Mouse (Mus musculus): ENCODE measurements around the gene Rasgrf1. TPM values are rescaled to one million over a fixed set of nuclear protein-coding genes. Genes with fewer than 3 reads are reported as not detected.

The Rasgrf1 gene
- polyA plus RNA-seq, 1 experiment = not detected

DNA sequence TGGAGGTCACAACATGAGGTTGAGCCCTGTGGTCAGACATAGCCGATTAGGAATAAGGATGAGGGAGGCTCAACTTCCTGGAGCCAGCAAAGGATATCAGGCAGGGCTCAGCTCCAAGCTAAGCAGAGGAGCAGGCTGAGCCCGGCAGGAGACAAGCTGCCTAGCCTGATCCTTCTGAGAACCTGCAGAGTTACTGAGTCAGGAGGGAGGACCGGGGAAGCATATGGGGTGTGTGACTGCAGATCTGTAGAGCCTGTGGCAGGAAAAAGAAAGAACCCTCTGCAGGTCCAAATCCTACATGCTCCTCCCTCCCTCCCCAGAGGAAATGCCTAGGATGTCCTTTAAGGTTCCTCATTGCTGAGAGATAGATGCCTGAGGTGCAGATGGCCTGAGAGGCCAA is 62.6 kb downstream of the Rasgrf1 start:
- TF ChIP-seq CTCF (IDR thresholded peaks at IDR 0.05; ENCODE audit: insufficient read depth, low read depth, low read length) = no peak
- TF ChIP-seq POLR2A (IDR thresholded peaks at IDR 0.05; ENCODE audit: insufficient read depth, low read depth, low read length) = no peak
- H3K4me3 ChIP-seq (ENCODE audit: insufficient read depth, low read depth, low read length) = no peak overlapping the region
- no peak overlapping the region for H3K27ac ChIP-seq (ENCODE audit: insufficient read depth, low read depth, low read length)
- WGBS = 68% methylated on average over 3 of the region's 3 CpGs
- no peaks in the 10 kb centered on the region for H3K4me1 ChIP-seq (ENCODE audit: control insufficient read depth, insufficient read depth, low read length)

DNA sequence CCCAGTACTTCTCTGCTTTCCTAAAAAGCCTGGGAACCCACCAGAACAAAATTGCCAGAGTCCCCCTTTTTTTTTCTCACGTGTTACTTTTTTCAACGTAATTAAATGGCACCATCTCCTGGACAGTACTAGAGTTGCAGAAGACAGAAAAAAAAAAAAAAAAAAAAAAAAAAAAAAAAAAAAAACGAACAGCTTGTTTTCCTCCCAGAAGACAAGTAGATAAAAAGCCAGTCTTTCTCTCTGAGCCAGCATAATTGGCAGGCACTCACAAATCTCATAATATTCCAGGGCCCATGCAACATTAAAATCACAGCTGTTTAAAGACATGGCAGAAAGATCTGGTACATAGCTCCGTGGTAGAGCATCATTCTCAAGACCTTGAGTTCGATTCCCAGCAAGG is 64.1 kb downstream of the Rasgrf1 start:
- H3K4me3 ChIP-seq (ENCODE audit: insufficient read depth, low read depth, low read length) = no peak overlapping the region
- H3K27ac ChIP-seq (ENCODE audit: insufficient read depth, low read depth, low read length) = no peak overlapping the region
- no peak for TF ChIP-seq POLR2A (IDR thresholded peaks at IDR 0.05; ENCODE audit: insufficient read depth, low read depth, low read length)
- no peak for TF ChIP-seq CTCF (IDR thresholded peaks at IDR 0.05; ENCODE audit: insufficient read depth, low read depth, low read length)
- no peaks in the 10 kb centered on the region for H3K4me1 ChIP-seq (ENCODE audit: control insufficient read depth, insufficient read depth, low read length)
- 22% methylated on average over 5 of the region's 5 CpGs for WGBS

GRCm38 (mm10) chr9:89974463-89974931 is 64.8 kb downstream of the Rasgrf1 start:
- WGBS = 48% methylated on average over 10 of the region's 10 CpGs
- H3K27ac ChIP-seq (ENCODE audit: insufficient read depth, low read depth, low read length) = no peak overlapping the region
- H3K4me1 ChIP-seq (ENCODE audit: control insufficient read depth, insufficient read depth, low read length) = no peaks in the 10 kb centered on the region
- no peak for TF ChIP-seq POLR2A (IDR thresholded peaks at IDR 0.05; ENCODE audit: insufficient read depth, low read depth, low read length)
- no peak for TF ChIP-seq CTCF (IDR thresholded peaks at IDR 0.05; ENCODE audit: insufficient read depth, low read depth, low read length)
- H3K4me3 ChIP-seq (ENCODE audit: insufficient read depth, low read depth, low read length) = no peak overlapping the region

DNA sequence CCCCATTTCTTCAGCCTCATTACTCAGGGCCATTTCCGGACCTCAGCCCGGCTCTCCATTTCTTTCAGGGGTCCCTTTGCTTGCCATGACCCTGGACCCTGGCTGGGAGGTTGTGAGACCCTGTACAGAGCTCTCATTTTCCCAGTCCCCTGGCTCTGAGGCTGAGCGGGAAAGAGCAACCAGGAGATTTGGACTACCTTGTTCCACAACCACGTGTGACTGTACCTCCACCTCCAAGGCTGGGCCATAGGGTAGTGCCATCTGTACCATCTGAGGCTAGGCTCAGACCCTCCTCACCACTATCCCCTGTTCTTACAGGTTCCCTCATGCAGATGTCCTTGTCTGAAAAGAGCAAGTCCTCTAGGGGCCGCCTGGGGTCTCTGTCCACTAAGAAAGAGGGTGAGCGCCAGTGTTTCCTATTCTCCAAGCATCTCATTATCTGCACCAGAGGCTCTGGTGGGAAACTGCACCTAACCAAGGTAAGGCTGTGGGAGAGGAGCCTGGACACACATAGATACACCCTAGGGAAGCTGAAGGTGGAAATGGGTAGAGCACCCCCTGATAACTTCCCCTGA is 66.7 kb downstream of the Rasgrf1 start:
- no peaks in the 10 kb centered on the region for H3K4me1 ChIP-seq (ENCODE audit: control insufficient read depth, insufficient read depth, low read length)
- 86% methylated on average over 6 of the region's 6 CpGs for WGBS
- TF ChIP-seq POLR2A (IDR thresholded peaks at IDR 0.05; ENCODE audit: insufficient read depth, low read depth, low read length) = no peak
- TF ChIP-seq CTCF (IDR thresholded peaks at IDR 0.05; ENCODE audit: insufficient read depth, low read depth, low read length) = no peak
- H3K4me3 ChIP-seq (ENCODE audit: insufficient read depth, low read depth, low read length) = no peak overlapping the region
- H3K27ac ChIP-seq (ENCODE audit: insufficient read depth, low read depth, low read length) = no peak overlapping the region

- H3K27ac ChIP-seq (ENCODE audit: insufficient read depth, low read depth, low read length) = no peak overlapping the region
- H3K4me1 ChIP-seq (ENCODE audit: control insufficient read depth, insufficient read depth, low read length) = no peaks in the 10 kb centered on the region
- WGBS = 34% methylated on average over 3 of the region's 3 CpGs
- no peak for TF ChIP-seq CTCF (IDR thresholded peaks at IDR 0.05; ENCODE audit: insufficient read depth, low read depth, low read length)
- no peak for TF ChIP-seq POLR2A (IDR thresholded peaks at IDR 0.05; ENCODE audit: insufficient read depth, low read depth, low read length)
- H3K4me3 ChIP-seq (ENCODE audit: insufficient read depth, low read depth, low read length) = no peak overlapping the region
Observed at GRCm38 (mm10) chr9:89979248-89979647, 69.5 kb downstream of the Rasgrf1 start.

DNA sequence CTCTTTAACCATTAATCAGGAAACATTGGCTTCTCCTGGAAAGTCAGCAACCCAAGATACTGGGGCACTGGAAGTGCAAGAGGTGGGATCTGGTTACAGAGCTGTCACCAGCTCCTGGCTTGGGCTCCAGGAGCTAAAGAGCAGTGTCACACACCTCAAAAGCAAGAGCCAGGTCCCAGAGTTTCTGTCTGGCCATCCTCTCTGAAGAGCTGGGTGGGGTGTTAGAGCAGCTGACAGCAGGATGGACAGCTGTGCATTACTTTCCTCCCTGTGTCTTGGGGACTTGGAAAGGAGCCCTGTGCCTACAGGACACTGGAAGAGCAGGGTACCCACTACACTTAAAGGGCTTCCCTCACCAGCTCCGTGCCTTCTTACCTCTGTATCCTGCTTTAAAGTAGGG is 72.5 kb downstream of the Rasgrf1 start:
- Histone ChIP-seq H3K4me1 (ENCODE audit: control insufficient read depth, insufficient read depth, low read length) (no peaks in the 10 kb centered on the region), H3K27ac (ENCODE audit: insufficient read depth, low read depth, low read length) (no peak overlapping the region), H3K4me3 (ENCODE audit: insufficient read depth, low read depth, low read length) (no peak overlapping the region)
- TF ChIP-seq CTCF (IDR thresholded peaks at IDR 0.05; ENCODE audit: insufficient read depth, low read depth, low read length) = no peak
- TF ChIP-seq POLR2A (IDR thresholded peaks at IDR 0.05; ENCODE audit: insufficient read depth, low read depth, low read length) = no peak
- 76% methylated on average over 1 of the region's 1 CpGs for WGBS

DNA sequence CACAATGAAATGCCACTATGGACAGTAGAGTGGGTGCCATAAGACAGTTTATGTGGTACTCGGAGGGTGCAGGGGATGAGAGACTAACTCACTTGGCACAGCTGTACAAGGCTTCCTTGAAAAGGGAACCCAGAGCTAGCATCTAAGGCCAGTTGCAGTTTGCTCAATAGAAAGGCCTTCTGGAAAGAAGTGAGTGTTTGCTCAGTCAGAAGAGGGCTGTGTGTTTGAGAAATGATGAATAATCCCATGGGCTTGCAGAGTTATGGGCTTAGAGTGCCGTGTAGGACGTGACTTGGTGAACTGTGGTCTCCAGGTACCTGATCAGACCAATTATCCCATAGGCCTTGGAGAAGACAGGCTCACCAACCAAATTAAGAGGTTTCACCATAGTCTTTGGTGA is 78.3 kb downstream of the Rasgrf1 start:
- 90% methylated on average over 3 of the region's 3 CpGs for whole genome bisulfite sequencing
- Histone ChIP-seq H3K27ac (ENCODE audit: insufficient read depth, low read depth, low read length) (no peak overlapping the region), H3K4me3 (ENCODE audit: insufficient read depth, low read depth, low read length) (no peak overlapping the region), H3K4me1 (ENCODE audit: control insufficient read depth, insufficient read depth, low read length) (no peaks in the 10 kb centered on the region)
- TF ChIP-seq POLR2A (IDR thresholded peaks at IDR 0.05; ENCODE audit: insufficient read depth, low read depth, low read length) (no peak), CTCF (IDR thresholded peaks at IDR 0.05; ENCODE audit: insufficient read depth, low read depth, low read length) (no peak)

- Histone ChIP-seq H3K4me1 (ENCODE audit: control insufficient read depth, insufficient read depth, low read length) (no peaks in the 10 kb centered on the region), H3K27ac (ENCODE audit: insufficient read depth, low read depth, low read length) (no peak overlapping the region), H3K4me3 (ENCODE audit: insufficient read depth, low read depth, low read length) (no peak overlapping the region)
- 83% methylated on average over 10 of the region's 10 CpGs for WGBS
- TF ChIP-seq CTCF (IDR thresholded peaks at IDR 0.05; ENCODE audit: insufficient read depth, low read depth, low read length) = no peak
- no peak for TF ChIP-seq POLR2A (IDR thresholded peaks at IDR 0.05; ENCODE audit: insufficient read depth, low read depth, low read length)
Observed at GRCm38 (mm10) chr9:89988811-89989528, 79.3 kb downstream of the Rasgrf1 start.

GRCm38 (mm10) chr9:90006432-90006831 is 96.7 kb downstream of the Rasgrf1 start:
- TF ChIP-seq CTCF (IDR thresholded peaks at IDR 0.05; ENCODE audit: insufficient read depth, low read depth, low read length) (no peak), POLR2A (IDR thresholded peaks at IDR 0.05; ENCODE audit: insufficient read depth, low read depth, low read length) (no peak)
- Histone ChIP-seq H3K4me3 (ENCODE audit: insufficient read depth, low read depth, low read length) (no peak overlapping the region), H3K27ac (ENCODE audit: insufficient read depth, low read depth, low read length) (no peak overlapping the region), H3K4me1 (ENCODE audit: control insufficient read depth, insufficient read depth, low read length) (no peaks in the 10 kb centered on the region)
- WGBS = 89% methylated on average over 3 of the region's 3 CpGs

All from olfactory bulb, adult 2 months (tissue).